Mouse (Mus musculus) cerebellum, adult 11-12 months (tissue): ENCODE data around the gene Vmn1r61.

Experiments
- DNase-seq: peaks from one replicate; pipeline ENCODE4 v3.0.0; 2022

Vmn1r61 gene

DNA sequence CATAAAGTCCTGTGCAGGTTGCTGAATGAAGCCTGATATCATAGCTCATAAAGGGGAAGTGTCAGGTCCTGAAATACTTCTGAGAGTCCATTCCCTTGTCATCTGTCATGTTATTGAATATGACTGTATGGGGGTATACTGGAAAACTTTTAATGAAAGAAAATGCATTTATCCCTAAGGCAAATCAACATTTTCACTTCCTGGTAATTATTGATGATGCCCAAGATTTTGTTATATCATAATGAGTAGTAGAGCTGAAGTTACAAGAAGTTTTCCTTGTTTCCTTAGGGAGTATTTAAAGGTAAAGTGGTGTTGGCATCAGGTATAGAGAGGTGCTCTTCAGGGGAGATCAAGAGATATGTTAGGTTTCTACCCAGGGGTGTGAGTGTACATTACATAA is at the start of gene Vmn1r61:
TSS of gene Vmn1r61 (minus strand) at position 101 of the 400 bp plus-strand sequence.
- no peak for DNase-seq
